Mouse (Mus musculus) forebrain, embryonic 15.5 days (tissue): Measurements from ENCODE around the gene Dennd4b. TPM values are rescaled to one million over a fixed set of nuclear protein-coding genes. Genes with fewer than 3 reads are reported as not detected.
A peak's percentile ranks its signal among the peaks of the same experiment; 100 is the strongest.

Source experiments
- ATAC-seq: fragments of 200-750 bp; cut with Nextera tagmentation; replicated peaks from 2 replicates; pipeline ENCODE4 v1.8.0; 2017; ENCODE audit warnings: mild to moderate bottlenecking, moderate TSS enrichment, moderate library complexity
- H3K27ac ChIP-seq: fragments of 300-500 bp; sonication (generic); replicated peaks from 2 replicates; pipeline ENCODE4 v1.5.1; 2015; ENCODE audit warnings: mild to moderate bottlenecking, inconsistent platforms
- H3K27me3 ChIP-seq: fragments of 300-500 bp; sonication (generic); 2 replicates; pipeline ENCODE4 v1.6.1; 2015; ENCODE audit warnings: inconsistent platforms
- H3K36me3 ChIP-seq: fragments of 300-500 bp; sonication (generic); 2 replicates; pipeline ENCODE4 v1.6.1; 2015; ENCODE audit warnings: mild to moderate bottlenecking, inconsistent platforms
- H3K4me1 ChIP-seq: fragments of 300-500 bp; sonication (generic); 2 replicates; pipeline ENCODE4 v1.6.1; 2015; ENCODE audit warnings: inconsistent platforms
- H3K4me2 ChIP-seq: fragments of 300-500 bp; sonication (generic); replicated peaks from 2 replicates; pipeline ENCODE4 v1.6.1; 2015; ENCODE audit warnings: mild to moderate bottlenecking, inconsistent platforms
- H3K4me3 ChIP-seq: fragments of 300-500 bp; sonication (generic); 2 replicates; pipeline ENCODE4 v1.5.1; 2015; ENCODE audit warnings: mild to moderate bottlenecking, inconsistent platforms
- H3K9ac ChIP-seq: fragments of 300-500 bp; sonication (generic); replicated peaks from 2 replicates; pipeline ENCODE4 v1.6.1; 2015; ENCODE audit warnings: mild to moderate bottlenecking, inconsistent platforms
- H3K9me3 ChIP-seq: fragments of 300-500 bp; sonication (generic); 2 replicates; pipeline ENCODE4 v1.6.1; 2016; ENCODE audit warnings: inconsistent platforms
- WGBS: fragments of 180-500 bp; shearing (Covaris S2); methylation state at CpG from one replicate; pipeline ENCODE4 v1.1.7; 2015; ENCODE audit warnings: mixed read lengths; 5-methylcytosine and 5-hydroxymethylcytosine counted together
- polyA plus RNA-seq: library from polyadenylated mRNA; unstranded; fragments of >200 nt; fragmentation: Nextera tagmentation; extraction: Ambion mirVana; gene quantifications from 2 replicates; pipeline ENCODE4 v1.2.1, GENCODE M21; 2015

Dennd4b gene
- polyA plus RNA-seq, 1 experiment from 2014 or later, result 7.2 TPM

DNA sequence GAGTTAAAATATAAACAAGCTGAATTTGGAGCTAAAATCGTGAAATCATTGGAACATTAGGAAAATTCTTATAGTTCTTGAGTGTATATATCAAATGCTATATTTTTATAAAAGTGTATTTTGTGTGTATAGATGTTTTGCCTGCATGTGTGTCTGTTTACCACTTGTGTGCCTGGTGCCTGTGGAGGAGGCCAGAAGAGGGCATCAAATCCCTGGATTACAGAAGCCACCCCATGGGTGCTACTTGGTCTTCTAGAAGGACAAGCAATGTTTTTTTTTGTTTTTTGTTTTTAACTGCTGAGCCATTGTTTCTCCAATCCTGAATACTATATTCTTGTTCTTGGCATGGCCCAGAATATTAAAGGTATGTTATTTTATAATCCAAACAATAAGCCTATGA lies 25.6 kb downstream of the Dennd4b start:
- Histone ChIP-seq H3K4me2 (no peak overlapping the region), H3K27ac (no peak overlapping the region), H3K36me3 (no peaks in the 10 kb centered on the region), H3K9me3 (no peaks in the 10 kb centered on the region), H3K4me1 (peaks cover 23% of the 10 kb centered on the region), H3K9ac (no peak overlapping the region), H3K4me3 (no peak overlapping the region), H3K27me3 (no peaks in the 10 kb centered on the region)
- ATAC-seq, result no peak
- WGBS, result 84% methylated on average over 1 of the region's 1 CpGs

DNA sequence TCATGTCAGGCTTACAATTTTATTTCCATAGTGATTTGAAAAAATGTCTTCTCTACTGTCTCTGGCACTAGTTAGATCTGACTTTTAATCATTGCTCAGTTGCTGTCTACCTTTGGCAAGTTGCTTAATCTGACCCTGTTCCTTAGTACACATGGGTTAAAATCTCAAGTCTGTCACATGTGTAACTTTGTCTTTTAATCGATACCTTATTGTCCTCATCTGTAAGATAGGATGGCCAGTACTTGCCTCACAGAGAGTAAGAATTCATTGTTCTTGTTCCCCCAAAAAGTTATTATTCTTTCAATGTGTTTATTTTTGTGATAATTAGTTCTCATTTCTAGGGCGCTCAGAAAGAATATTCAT lies 27.0 kb downstream of the Dennd4b start:
- Histone ChIP-seq H3K27me3 (no peaks in the 10 kb centered on the region), H3K4me3 (peak overlapping the region; percentile 84), H3K4me1 (peaks cover 35% of the 10 kb centered on the region), H3K27ac (peak overlapping the region; percentile 97), H3K4me2 (peak overlapping the region; percentile 69), H3K36me3 (no peaks in the 10 kb centered on the region), H3K9me3 (no peaks in the 10 kb centered on the region), H3K9ac (peak overlapping the region; percentile 80)
- 37% methylated on average over 2 of the region's 2 CpGs for WGBS
- ATAC-seq, result no peak

GRCm38 (mm10) chr3:90292345-90293275 lies 27.6 kb downstream of the Dennd4b start, which contains the start of gene Gatad2b:
Gene Gatad2b (plus strand): TSS chr3:90293178.
- ATAC-seq, result peak; percentile 99
- H3K9me3 ChIP-seq, result no peaks in the 10 kb centered on the region
- H3K27me3 ChIP-seq, result no peaks in the 10 kb centered on the region
- H3K4me2 ChIP-seq, result peak within 1 kb of the TSS; percentile 71
- peak within 1 kb of the TSS; percentile 84 for H3K4me3 ChIP-seq
- no peaks in the 10 kb centered on the region for H3K36me3 ChIP-seq
- H3K4me1 ChIP-seq, result peaks cover 37% of the 10 kb centered on the region
- peak within 1 kb of the TSS; percentile 89 for H3K9ac ChIP-seq
- peak within 1 kb of the TSS; percentile 97 for H3K27ac ChIP-seq
- WGBS, result under 1% methylated on average over 46 of the region's 47 CpGs

GRCm38 (mm10) chr3:90293352-90294063 lies 28.5 kb downstream of the Dennd4b start:
- Histone ChIP-seq H3K36me3 (no peaks in the 10 kb centered on the region), H3K9ac (peak overlapping the region; percentile 89), H3K4me2 (peak overlapping the region; percentile 71), H3K4me1 (peaks cover 37% of the 10 kb centered on the region), H3K27ac (peak overlapping the region; percentile 97), H3K4me3 (peak overlapping the region; percentile 84), H3K27me3 (no peaks in the 10 kb centered on the region), H3K9me3 (no peaks in the 10 kb centered on the region)
- WGBS, result 2% methylated on average over 37 of the region's 68 CpGs
- peak; percentile 36 for ATAC-seq

DNA sequence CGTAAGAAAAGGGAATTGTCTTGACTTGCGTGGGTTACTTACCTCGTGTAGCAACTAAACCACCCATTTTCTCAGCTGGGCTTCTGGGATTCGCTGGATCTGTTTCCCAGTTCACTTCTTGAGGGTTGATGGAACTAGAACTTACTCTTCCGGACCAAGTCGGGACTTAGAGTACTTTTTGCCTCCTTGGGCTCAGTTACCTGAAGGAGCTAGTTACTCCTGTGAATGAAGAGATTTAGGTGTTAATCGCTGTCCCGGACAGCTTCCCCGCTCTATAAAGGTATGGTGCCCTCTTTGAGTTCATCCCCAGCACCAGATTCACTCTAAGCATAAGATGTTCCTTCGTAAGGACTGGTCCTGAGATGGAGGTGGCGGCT lies 29.1 kb downstream of the Dennd4b start:
- H3K36me3 ChIP-seq, result no peaks in the 10 kb centered on the region
- H3K9me3 ChIP-seq, result no peaks in the 10 kb centered on the region
- peak overlapping the region; percentile 84 for H3K4me3 ChIP-seq
- H3K4me1 ChIP-seq, result peaks cover 37% of the 10 kb centered on the region
- peak overlapping the region; percentile 71 for H3K4me2 ChIP-seq
- no peaks in the 10 kb centered on the region for H3K27me3 ChIP-seq
- ATAC-seq, result no peak
- peak overlapping the region; percentile 97 for H3K27ac ChIP-seq
- 2% methylated on average over 11 of the region's 11 CpGs for WGBS
- H3K9ac ChIP-seq, result peak overlapping the region; percentile 89

- 69% methylated on average over 2 of the region's 2 CpGs for WGBS
- peak overlapping the region; percentile 89 for H3K9ac ChIP-seq
These were observed 29.7 kb downstream of the Dennd4b start for GRCm38 (mm10) chr3:90294651-90295050.

DNA sequence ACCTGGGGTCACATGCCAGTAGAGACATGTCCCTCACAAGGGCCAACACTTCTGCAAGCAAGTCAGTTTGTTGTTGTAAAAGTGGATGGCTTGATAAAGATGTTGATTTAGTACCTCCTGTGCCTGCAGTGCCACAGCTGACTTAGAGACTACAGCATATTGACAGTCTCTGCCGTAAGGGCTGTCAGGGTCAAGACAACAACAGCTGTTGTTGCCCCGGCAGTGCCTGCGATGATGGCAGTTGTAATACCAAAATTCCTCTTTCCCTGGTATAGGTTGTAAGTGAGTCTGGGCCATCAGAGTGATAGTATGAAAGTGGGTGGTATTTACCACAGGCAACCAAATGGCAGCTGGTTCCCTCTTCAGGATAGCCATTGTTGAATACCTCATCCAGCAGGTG lies 40.8 kb downstream of the Dennd4b start:
- Histone ChIP-seq H3K9me3 (no peaks in the 10 kb centered on the region), H3K36me3 (no peaks in the 10 kb centered on the region), H3K27ac (no peak overlapping the region), H3K9ac (no peak overlapping the region), H3K27me3 (no peaks in the 10 kb centered on the region), H3K4me1 (no peaks in the 10 kb centered on the region), H3K4me2 (no peak overlapping the region), H3K4me3 (no peak overlapping the region)
- no peak for ATAC-seq
- WGBS, result 79% methylated on average over 3 of the region's 3 CpGs

More at GRCm38 (mm10) chr3:90294651-90295050, 29.7 kb downstream of the Dennd4b start:
- peak overlapping the region; percentile 84 for H3K4me3 ChIP-seq
- no peaks in the 10 kb centered on the region for H3K9me3 ChIP-seq
- H3K4me2 ChIP-seq, result peak overlapping the region; percentile 71
- no peaks in the 10 kb centered on the region for H3K36me3 ChIP-seq
- ATAC-seq, result no peak
- no peaks in the 10 kb centered on the region for H3K27me3 ChIP-seq
- H3K27ac ChIP-seq, result no peak overlapping the region
- peaks cover 37% of the 10 kb centered on the region for H3K4me1 ChIP-seq

DNA sequence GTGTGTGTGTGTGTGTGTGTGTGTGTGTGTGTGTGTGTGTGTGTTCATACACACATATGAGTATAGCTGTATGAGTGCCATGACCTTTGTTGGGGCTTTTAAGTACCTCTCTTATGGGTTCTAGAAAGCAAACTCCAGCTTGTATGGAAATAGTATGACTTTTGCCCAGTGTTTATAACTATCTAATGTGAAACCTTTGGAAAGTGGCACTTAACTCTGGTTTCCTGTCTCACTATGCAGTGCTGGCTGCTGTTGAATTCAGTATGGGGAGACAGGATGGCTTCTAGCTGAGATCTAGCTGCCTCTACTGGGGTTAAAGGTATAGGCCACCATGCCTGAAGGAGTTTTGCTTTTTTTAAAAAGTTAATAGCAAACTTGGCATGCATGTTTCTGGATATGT lies 44.6 kb downstream of the Dennd4b start:
- no peaks in the 10 kb centered on the region for H3K27me3 ChIP-seq
- no peak overlapping the region for H3K9ac ChIP-seq
- no peak for ATAC-seq
- no peak overlapping the region for H3K4me2 ChIP-seq
- H3K9me3 ChIP-seq, result no peaks in the 10 kb centered on the region
- no peaks in the 10 kb centered on the region for H3K36me3 ChIP-seq
- H3K4me1 ChIP-seq, result no peaks in the 10 kb centered on the region
- no peak overlapping the region for H3K4me3 ChIP-seq
- H3K27ac ChIP-seq, result no peak overlapping the region

- no peak for ATAC-seq
- H3K36me3 ChIP-seq, result no peaks in the 10 kb centered on the region
- no peaks in the 10 kb centered on the region for H3K9me3 ChIP-seq
- no peak overlapping the region for H3K27ac ChIP-seq
- no peaks in the 10 kb centered on the region for H3K4me1 ChIP-seq
- no peaks in the 10 kb centered on the region for H3K27me3 ChIP-seq
- H3K9ac ChIP-seq, result no peak overlapping the region
- no peak overlapping the region for H3K4me3 ChIP-seq
- H3K4me2 ChIP-seq, result no peak overlapping the region
These were observed 48.4 kb downstream of the Dennd4b start for GRCm38 (mm10) chr3:90313367-90313766.

- Histone ChIP-seq H3K4me1 (no peaks in the 10 kb centered on the region), H3K27ac (no peak overlapping the region), H3K9ac (no peak overlapping the region), H3K4me2 (no peak overlapping the region), H3K27me3 (no peaks in the 10 kb centered on the region), H3K36me3 (no peaks in the 10 kb centered on the region), H3K4me3 (no peak overlapping the region), H3K9me3 (no peaks in the 10 kb centered on the region)
- ATAC-seq, result no peak
These were observed 49.3 kb downstream of the Dennd4b start for GRCm38 (mm10) chr3:90314241-90314640.

DNA sequence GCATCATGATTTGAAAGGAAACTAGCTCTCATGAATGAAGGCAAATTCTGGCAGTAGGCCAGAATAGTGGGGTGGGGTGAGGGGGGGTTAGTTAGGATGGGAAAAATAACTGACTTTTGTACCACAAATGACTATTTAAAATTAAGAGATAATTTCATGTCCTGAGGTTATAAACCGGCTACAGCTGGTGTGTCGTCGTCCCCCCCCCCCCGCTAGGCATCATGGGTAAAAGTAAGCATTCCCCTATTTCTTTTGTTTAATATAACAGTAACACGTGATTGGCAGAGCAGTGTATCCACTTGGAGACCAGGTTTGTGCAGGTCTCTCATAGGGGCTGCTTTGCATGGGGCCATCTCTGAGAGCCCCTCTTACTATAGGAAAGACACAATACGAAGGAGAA lies 57.3 kb downstream of the Dennd4b start:
- Histone ChIP-seq H3K9me3 (no peaks in the 10 kb centered on the region), H3K4me3 (peak overlapping the region; percentile 30), H3K27ac (peak overlapping the region; percentile 95), H3K4me2 (peak overlapping the region; percentile 50), H3K9ac (peak overlapping the region; percentile 41), H3K36me3 (no peaks in the 10 kb centered on the region), H3K27me3 (no peaks in the 10 kb centered on the region), H3K4me1 (peaks cover 38% of the 10 kb centered on the region)
- WGBS, result 17% methylated on average over 6 of the region's 6 CpGs
- ATAC-seq, result peak; percentile 57

DNA sequence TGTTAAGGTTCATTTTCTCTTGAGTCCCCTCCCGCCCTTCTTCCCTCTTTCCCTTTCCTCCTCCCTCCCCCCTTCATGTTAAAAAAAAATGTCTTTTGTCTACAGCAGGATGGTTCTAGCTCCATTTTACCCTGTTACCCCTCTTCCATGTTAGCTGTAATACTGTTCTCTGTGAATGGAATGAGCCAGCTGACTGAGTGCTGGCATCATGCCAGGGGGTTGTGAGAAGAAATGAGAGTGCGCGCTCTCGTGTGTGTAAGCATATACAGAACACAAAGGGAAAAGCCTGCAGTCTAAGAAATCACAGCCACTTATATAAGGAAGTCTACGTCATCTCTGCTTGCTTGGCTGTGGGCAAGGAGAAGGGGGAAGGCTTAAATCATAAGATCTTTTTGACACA lies 58.1 kb downstream of the Dennd4b start:
- Histone ChIP-seq H3K4me3 (peak overlapping the region; percentile 8; the same call in 1 of the 2 replicates), H3K4me1 (peaks cover 38% of the 10 kb centered on the region), H3K9me3 (no peaks in the 10 kb centered on the region), H3K9ac (peak overlapping the region; percentile 33), H3K36me3 (no peaks in the 10 kb centered on the region), H3K4me2 (peak overlapping the region; percentile 50), H3K27ac (peak overlapping the region; percentile 95), H3K27me3 (no peaks in the 10 kb centered on the region)
- ATAC-seq, result peak; percentile 96
- 0% methylated on average over 5 of the region's 5 CpGs for WGBS
